Mouse (Mus musculus) E14TG2a.4 (cell line): ENCODE data around the gene Dock2.
A peak's percentile ranks its signal among the peaks of the same experiment; 100 is the strongest.

Source experiments
- CTCF ChIP-seq: conservative IDR thresholded peaks from 2 replicates; pipeline ENCODE4 v1.5.1; 2014; ENCODE audit warnings: low read length
- NANOG ChIP-seq: IDR thresholded peaks from 2 replicates; pipeline ENCODE4 v1.6.1; 2014; ENCODE audit warnings: borderline replicate concordance, low read length, mixed read lengths

- TF ChIP-seq CTCF (peak; percentile 61), NANOG (no peak)
Measured at GRCm38 (mm10) chr11:34275941-34276340, 507.8 kb downstream of the Dock2 start.
